Mouse (Mus musculus) heart, embryonic 12.5 days (tissue): ENCODE results near the gene Krt27. TPM values are rescaled to one million over a fixed set of nuclear protein-coding genes. Genes with fewer than 3 reads are reported as not detected.
A peak's percentile ranks its signal among the peaks of the same experiment; 100 is the strongest.

Source experiments
- ATAC-seq: fragments of 200-750 bp; cut with Nextera tagmentation; 2 replicates; pipeline ENCODE4 v1.8.0; 2017; ENCODE audit warnings: moderate TSS enrichment, moderate library complexity; ENCODE audit not compliant: insufficient number of reproducible peaks, low FRiP score
- H3K27ac ChIP-seq: fragments of 300-500 bp; sonication (generic); 2 replicates; pipeline ENCODE4 v1.5.1; 2016; ENCODE audit warnings: mild to moderate bottlenecking, moderate library complexity; ENCODE audit not compliant: poor library complexity, severe bottlenecking
- H3K27me3 ChIP-seq: fragments of 300-500 bp; sonication (generic); replicated peaks from 2 replicates; pipeline ENCODE4 v1.6.1; 2016; ENCODE audit warnings: mild to moderate bottlenecking, moderate library complexity
- H3K36me3 ChIP-seq: fragments of 300-500 bp; sonication (generic); 2 replicates; pipeline ENCODE4 v1.6.1; 2016; ENCODE audit warnings: mild to moderate bottlenecking, moderate library complexity
- H3K4me1 ChIP-seq: fragments of 300-500 bp; sonication (generic); replicated peaks from 2 replicates; pipeline ENCODE4 v1.6.1; 2016; ENCODE audit warnings: mild to moderate bottlenecking
- H3K4me2 ChIP-seq: fragments of 300-500 bp; sonication (generic); 2 replicates; pipeline ENCODE4 v1.6.1; 2016; ENCODE audit warnings: mild to moderate bottlenecking, moderate library complexity
- H3K4me3 ChIP-seq: fragments of 300-500 bp; sonication (generic); 2 replicates; pipeline ENCODE4 v1.5.1; 2016; ENCODE audit warnings: mild to moderate bottlenecking
- H3K9ac ChIP-seq: fragments of 300-500 bp; sonication (generic); 2 replicates; pipeline ENCODE4 v1.6.1; 2016; ENCODE audit warnings: mild to moderate bottlenecking, moderate library complexity
- H3K9me3 ChIP-seq: fragments of 300-500 bp; sonication (generic); replicated peaks from 2 replicates; pipeline ENCODE4 v1.6.1; 2016; ENCODE audit warnings: mild to moderate bottlenecking, moderate library complexity
- WGBS: fragments of 180-500 bp; shearing (Covaris S2); methylation state at CpG from one replicate; pipeline ENCODE4 v1.1.7; 2016; 5-methylcytosine and 5-hydroxymethylcytosine counted together
- polyA plus RNA-seq: library from polyadenylated mRNA; unstranded; fragments of >200 nt; fragmentation: Nextera tagmentation; extraction: Ambion mirVana; gene quantifications from 2 replicates; pipeline ENCODE4 v1.2.1, GENCODE M21; 2016

The Krt27 gene
- polyA plus RNA-seq, 1 experiment from 2014 or later = not detected

GRCm38 (mm10) chr11:99385813-99386721 is 35.2 kb upstream of the Krt27 start:
- Histone ChIP-seq H3K27me3 (peaks cover 28% of the 10 kb centered on the region), H3K9me3 (no peaks in the 10 kb centered on the region), H3K36me3 (0 out of 2 replicates have a peak, but pooled peaks cover 2% of the 10 kb centered on the region), H3K9ac (peak overlapping the region; percentile 73), H3K4me3 (peak overlapping the region; percentile 58), H3K4me1 (0 out of 2 replicates have a peak, but pooled peaks cover 5% of the 10 kb centered on the region), H3K4me2 (peak overlapping the region; percentile 74), H3K27ac (peak overlapping the region; percentile 92)
- 3% methylated on average over 71 of the region's 71 CpGs for WGBS
- ATAC-seq = peak; percentile 81

- H3K4me2 ChIP-seq = no peak overlapping the region
- WGBS = 22% methylated on average over 5 of the region's 5 CpGs
These were observed 28.7 kb upstream of the Krt27 start for GRCm38 (mm10) chr11:99379568-99379967.

GRCm38 (mm10) chr11:99374803-99375202 is 23.9 kb upstream of the Krt27 start, which contains the start of gene Krt28:
Gene Krt28 (minus strand): TSS chr11:99374903.
- H3K27me3 ChIP-seq = peaks cover 34% of the 10 kb centered on the region
- H3K9me3 ChIP-seq = no peaks in the 10 kb centered on the region
- ATAC-seq = no peak
- H3K36me3 ChIP-seq = no peaks in the 10 kb centered on the region
- H3K4me2 ChIP-seq = no peak within 1 kb of the TSS
- no peak within 1 kb of the TSS for H3K4me3 ChIP-seq
- no peaks in the 10 kb centered on the region for H3K4me1 ChIP-seq
- 74% methylated on average over 13 of the region's 13 CpGs for WGBS
- H3K27ac ChIP-seq = no peak within 1 kb of the TSS
- no peak within 1 kb of the TSS for H3K9ac ChIP-seq

More at GRCm38 (mm10) chr11:99379568-99379967, 28.7 kb upstream of the Krt27 start:
- Histone ChIP-seq H3K27me3 (peaks cover 55% of the 10 kb centered on the region), H3K4me1 (no peaks in the 10 kb centered on the region), H3K27ac (no peak overlapping the region), H3K9ac (no peak overlapping the region), H3K4me3 (no peak overlapping the region), H3K9me3 (no peaks in the 10 kb centered on the region), H3K36me3 (no peaks in the 10 kb centered on the region)
- no peak for ATAC-seq

- no peaks in the 10 kb centered on the region for H3K4me1 ChIP-seq
- no peak overlapping the region for H3K9ac ChIP-seq
- H3K27ac ChIP-seq = no peak overlapping the region
- H3K4me3 ChIP-seq = no peak overlapping the region
- no peaks in the 10 kb centered on the region for H3K36me3 ChIP-seq
- ATAC-seq = no peak
- H3K27me3 ChIP-seq = peaks cover 21% of the 10 kb centered on the region
- WGBS = 78% methylated on average over 8 of the region's 8 CpGs
- H3K4me2 ChIP-seq = no peak overlapping the region
- H3K9me3 ChIP-seq = no peaks in the 10 kb centered on the region
These were observed 19.0 kb upstream of the Krt27 start for GRCm38 (mm10) chr11:99369853-99370451.

- no peaks in the 10 kb centered on the region for H3K4me1 ChIP-seq
- H3K4me2 ChIP-seq = no peak overlapping the region
- no peaks in the 10 kb centered on the region for H3K36me3 ChIP-seq
- H3K4me3 ChIP-seq = no peak overlapping the region
- H3K9ac ChIP-seq = no peak overlapping the region
- WGBS = 17% methylated on average over 3 of the region's 3 CpGs
- no peak for ATAC-seq
- no peaks in the 10 kb centered on the region for H3K9me3 ChIP-seq
- H3K27me3 ChIP-seq = peaks cover 17% of the 10 kb centered on the region
- no peak overlapping the region for H3K27ac ChIP-seq
These were observed 18.3 kb upstream of the Krt27 start for GRCm38 (mm10) chr11:99369229-99369628.

- H3K4me3 ChIP-seq = no peak overlapping the region
- peaks cover 17% of the 10 kb centered on the region for H3K27me3 ChIP-seq
- 35% methylated on average over 10 of the region's 10 CpGs for WGBS
- ATAC-seq = no peak
- H3K4me2 ChIP-seq = no peak overlapping the region
- no peaks in the 10 kb centered on the region for H3K36me3 ChIP-seq
- no peaks in the 10 kb centered on the region for H3K4me1 ChIP-seq
- H3K27ac ChIP-seq = no peak overlapping the region
- no peak overlapping the region for H3K9ac ChIP-seq
- no peaks in the 10 kb centered on the region for H3K9me3 ChIP-seq
These were observed 15.9 kb upstream of the Krt27 start for GRCm38 (mm10) chr11:99366791-99367190.

- no peaks in the 10 kb centered on the region for H3K36me3 ChIP-seq
- H3K27me3 ChIP-seq = peaks cover 12% of the 10 kb centered on the region
- ATAC-seq = no peak
- no peak overlapping the region for H3K27ac ChIP-seq
- no peak overlapping the region for H3K4me3 ChIP-seq
- no peak overlapping the region for H3K9ac ChIP-seq
- H3K9me3 ChIP-seq = no peaks in the 10 kb centered on the region
- no peak overlapping the region for H3K4me2 ChIP-seq
- 22% methylated on average over 9 of the region's 9 CpGs for WGBS
- no peaks in the 10 kb centered on the region for H3K4me1 ChIP-seq
These were observed 13.5 kb upstream of the Krt27 start for GRCm38 (mm10) chr11:99364412-99364811.

GRCm38 (mm10) chr11:99361423-99361822 is 10.5 kb upstream of the Krt27 start:
- Histone ChIP-seq H3K4me1 (no peaks in the 10 kb centered on the region), H3K27ac (no peak overlapping the region), H3K27me3 (peaks cover 5% of the 10 kb centered on the region), H3K9ac (no peak overlapping the region), H3K36me3 (no peaks in the 10 kb centered on the region), H3K4me2 (no peak overlapping the region), H3K9me3 (no peaks in the 10 kb centered on the region), H3K4me3 (no peak overlapping the region)
- 83% methylated on average over 8 of the region's 8 CpGs for WGBS
- ATAC-seq = no peak

GRCm38 (mm10) chr11:99339299-99339847 is 11.5 kb downstream of the Krt27 start:
- H3K4me2 ChIP-seq = no peak overlapping the region
- ATAC-seq = no peak
- no peaks in the 10 kb centered on the region for H3K9me3 ChIP-seq
- H3K27me3 ChIP-seq = 0 out of 2 replicates have a peak, but pooled peaks cover 6% of the 10 kb centered on the region
- no peak overlapping the region for H3K4me3 ChIP-seq
- no peaks in the 10 kb centered on the region for H3K36me3 ChIP-seq
- H3K9ac ChIP-seq = no peak overlapping the region
- H3K4me1 ChIP-seq = no peaks in the 10 kb centered on the region
- 85% methylated on average over 11 of the region's 11 CpGs for WGBS
- H3K27ac ChIP-seq = no peak overlapping the region

GRCm38 (mm10) chr11:99337866-99338265 is 13.0 kb downstream of the Krt27 start, which contains the start of gene Krt26:
Gene Krt26 (minus strand): TSS chr11:99337966.
- Histone ChIP-seq H3K4me2 (no peak within 1 kb of the TSS), H3K4me1 (no peaks in the 10 kb centered on the region), H3K9me3 (no peaks in the 10 kb centered on the region), H3K4me3 (no peak within 1 kb of the TSS), H3K27me3 (0 out of 2 replicates have a peak, but pooled peaks cover 6% of the 10 kb centered on the region), H3K36me3 (no peaks in the 10 kb centered on the region), H3K27ac (no peak within 1 kb of the TSS), H3K9ac (no peak within 1 kb of the TSS)
- no peak for ATAC-seq
- WGBS = 87% methylated on average over 11 of the region's 11 CpGs

- 76% methylated on average over 13 of the region's 13 CpGs for WGBS
- Histone ChIP-seq H3K27ac (no peak overlapping the region), H3K27me3 (no peaks in the 10 kb centered on the region), H3K9me3 (no peaks in the 10 kb centered on the region), H3K9ac (no peak overlapping the region), H3K36me3 (no peaks in the 10 kb centered on the region), H3K4me2 (no peak overlapping the region), H3K4me1 (no peaks in the 10 kb centered on the region), H3K4me3 (no peak overlapping the region)
- no peak for ATAC-seq
These were observed 17.5 kb downstream of the Krt27 start for GRCm38 (mm10) chr11:99333426-99333825.
